Mouse (Mus musculus) hindbrain, embryonic 16.5 days (tissue): Measurements from ENCODE around the gene Oasl1. TPM values are rescaled to one million over a fixed set of nuclear protein-coding genes. Genes with fewer than 3 reads are reported as not detected.

Experiments used
- ATAC-seq: fragments of 200-750 bp; cut with Nextera tagmentation; 2 replicates; pipeline ENCODE4 v1.8.0; 2017; ENCODE audit warnings: moderate TSS enrichment, moderate library complexity
- H3K27ac ChIP-seq: fragments of 300-500 bp; sonication (generic); 2 replicates; pipeline ENCODE4 v1.5.1; 2014; ENCODE audit warnings: low read depth, mild to moderate bottlenecking, control low read depth, low read length, moderate library complexity
- H3K27me3 ChIP-seq: fragments of 300-500 bp; sonication (generic); replicated peaks from 2 replicates; pipeline ENCODE4 v1.6.1; 2014; ENCODE audit warnings: low read length; ENCODE audit not compliant: control insufficient read depth, insufficient read depth
- H3K36me3 ChIP-seq: fragments of 300-500 bp; sonication (generic); 2 replicates; pipeline ENCODE4 v1.6.1; 2014; ENCODE audit warnings: mild to moderate bottlenecking, low read length, moderate library complexity, mixed read lengths; ENCODE audit not compliant: control insufficient read depth, insufficient read depth
- H3K4me1 ChIP-seq: fragments of 300-500 bp; sonication (generic); 2 replicates; pipeline ENCODE4 v1.6.1; 2014; ENCODE audit warnings: low read depth, low read length; ENCODE audit not compliant: control insufficient read depth, insufficient read depth
- H3K4me2 ChIP-seq: fragments of 300-500 bp; sonication (generic); 2 replicates; pipeline ENCODE4 v1.6.1; 2014; ENCODE audit warnings: mild to moderate bottlenecking, low read length, control low read depth, moderate library complexity
- H3K4me3 ChIP-seq: fragments of 300-500 bp; sonication (generic); 2 replicates; pipeline ENCODE4 v1.5.1; 2014; ENCODE audit warnings: mild to moderate bottlenecking, low read length, control low read depth, moderate library complexity
- H3K9ac ChIP-seq: fragments of 300-500 bp; sonication (generic); 2 replicates; pipeline ENCODE4 v1.6.1; 2014; ENCODE audit warnings: low read depth, mild to moderate bottlenecking, control low read depth, low read length, moderate library complexity
- H3K9me3 ChIP-seq: fragments of 300-500 bp; sonication (generic); 2 replicates; pipeline ENCODE4 v1.6.1; 2014; ENCODE audit warnings: mild to moderate bottlenecking, low read length, moderate library complexity; ENCODE audit not compliant: control insufficient read depth
- WGBS: fragments of 180-500 bp; shearing (Covaris S2); extraction: QIAGEN DNeasy Blood & Tissue Kit; methylation state at CpG from one replicate; pipeline ENCODE4 v1.1.7; 2014; 5-methylcytosine and 5-hydroxymethylcytosine counted together
- polyA plus RNA-seq: library from polyadenylated mRNA; unstranded; fragments of >200 nt; fragmentation: Nextera tagmentation; extraction: Ambion mirVana; gene quantifications from 2 replicates; pipeline ENCODE4 v1.2.1, GENCODE M21; 2015

The Oasl1 gene
- polyA plus RNA-seq, 1 experiment from 2014 or later, result 0.31 TPM

- Histone ChIP-seq H3K4me3 (no peak overlapping the region), H3K27ac (no peak overlapping the region), H3K4me1 (no peaks in the 10 kb centered on the region), H3K36me3 (no peaks in the 10 kb centered on the region), H3K27me3 (no peaks in the 10 kb centered on the region), H3K4me2 (no peak overlapping the region), H3K9ac (no peak overlapping the region), H3K9me3 (no peaks in the 10 kb centered on the region)
- no peak for ATAC-seq
- 90% methylated on average over 5 of the region's 5 CpGs for WGBS
Measured at GRCm38 (mm10) chr5:114958069-114958468, 35.0 kb downstream of the Oasl1 start.

DNA sequence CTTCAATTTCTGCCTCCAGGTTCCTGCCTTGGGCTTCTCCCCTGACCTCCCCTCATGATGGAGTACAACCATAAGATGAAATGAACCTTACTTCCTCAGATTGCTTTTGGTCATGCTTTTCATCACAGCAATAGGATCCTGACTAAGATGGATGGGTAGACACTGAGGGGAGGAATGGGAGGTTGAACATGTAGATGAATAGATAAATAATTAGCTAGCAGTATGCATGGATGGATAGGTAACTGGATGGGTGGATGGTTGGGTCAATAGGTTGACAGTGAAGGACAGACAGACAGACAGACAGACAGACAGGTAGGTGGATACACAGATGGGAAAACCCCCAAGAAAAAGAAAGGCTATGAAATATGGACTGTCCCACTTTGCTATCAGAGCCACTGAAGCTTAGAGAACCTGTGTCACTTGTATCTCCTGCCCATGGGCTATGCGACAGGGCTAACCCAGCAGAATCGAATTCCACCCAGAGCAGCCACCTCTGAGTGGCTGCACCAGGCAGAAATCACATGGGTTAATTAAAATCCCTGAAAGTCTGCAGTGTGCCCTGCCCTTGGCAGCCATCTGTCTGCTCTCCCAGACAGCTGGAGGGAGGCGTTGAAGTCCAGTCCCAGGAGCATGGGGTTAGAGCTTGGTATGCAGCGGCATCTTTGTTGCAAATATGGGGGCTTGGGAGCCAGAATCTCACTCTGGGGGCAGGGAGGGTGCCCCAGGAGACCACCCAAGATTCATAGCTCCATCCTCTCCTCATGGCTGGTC lies 38.7 kb downstream of the Oasl1 start:
- no peak overlapping the region for H3K4me3 ChIP-seq
- H3K9ac ChIP-seq, result no peak overlapping the region
- H3K36me3 ChIP-seq, result no peaks in the 10 kb centered on the region
- no peak overlapping the region for H3K4me2 ChIP-seq
- H3K27ac ChIP-seq, result no peak overlapping the region
- no peak for ATAC-seq
- H3K27me3 ChIP-seq, result no peaks in the 10 kb centered on the region
- WGBS, result 27% methylated on average over 4 of the region's 4 CpGs
- H3K4me1 ChIP-seq, result no peaks in the 10 kb centered on the region
- no peaks in the 10 kb centered on the region for H3K9me3 ChIP-seq

DNA sequence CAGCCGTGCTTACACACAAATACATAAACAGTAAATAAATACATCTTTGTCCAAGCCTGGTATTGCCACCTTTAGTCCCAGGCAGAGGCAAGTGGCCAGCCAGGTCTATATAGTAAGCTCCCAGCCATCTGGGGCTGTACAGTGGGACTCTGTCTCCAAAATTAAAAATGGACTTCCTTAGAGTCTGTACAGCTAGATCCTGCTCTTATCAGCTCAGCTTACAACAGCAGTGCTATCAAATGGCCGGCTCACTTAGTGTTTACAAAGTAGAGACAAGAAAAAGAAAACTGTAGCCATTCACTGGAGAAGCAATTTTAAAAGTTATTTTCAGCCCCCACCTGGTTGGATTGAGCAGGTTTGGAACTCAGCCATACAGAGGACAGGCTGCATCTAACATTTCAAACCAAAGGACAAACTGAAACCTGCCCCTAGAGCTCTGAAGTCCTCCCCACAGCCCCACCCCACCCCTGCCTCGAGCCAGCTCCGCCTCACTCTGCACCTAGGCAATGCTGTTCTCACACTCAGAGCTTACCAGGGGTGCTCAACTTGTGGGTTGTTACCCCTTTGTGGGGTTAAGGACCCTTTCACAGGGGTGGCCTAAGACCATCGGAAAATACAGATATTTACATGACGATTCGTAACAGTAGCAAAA lies 41.4 kb downstream of the Oasl1 start:
- WGBS, result 79% methylated on average over 7 of the region's 7 CpGs
- Histone ChIP-seq H3K4me2 (no peak overlapping the region), H3K27me3 (peaks cover 9% of the 10 kb centered on the region), H3K9ac (no peak overlapping the region), H3K27ac (no peak overlapping the region), H3K4me1 (no peaks in the 10 kb centered on the region), H3K4me3 (no peak overlapping the region), H3K36me3 (no peaks in the 10 kb centered on the region), H3K9me3 (no peaks in the 10 kb centered on the region)
- ATAC-seq, result no peak

DNA sequence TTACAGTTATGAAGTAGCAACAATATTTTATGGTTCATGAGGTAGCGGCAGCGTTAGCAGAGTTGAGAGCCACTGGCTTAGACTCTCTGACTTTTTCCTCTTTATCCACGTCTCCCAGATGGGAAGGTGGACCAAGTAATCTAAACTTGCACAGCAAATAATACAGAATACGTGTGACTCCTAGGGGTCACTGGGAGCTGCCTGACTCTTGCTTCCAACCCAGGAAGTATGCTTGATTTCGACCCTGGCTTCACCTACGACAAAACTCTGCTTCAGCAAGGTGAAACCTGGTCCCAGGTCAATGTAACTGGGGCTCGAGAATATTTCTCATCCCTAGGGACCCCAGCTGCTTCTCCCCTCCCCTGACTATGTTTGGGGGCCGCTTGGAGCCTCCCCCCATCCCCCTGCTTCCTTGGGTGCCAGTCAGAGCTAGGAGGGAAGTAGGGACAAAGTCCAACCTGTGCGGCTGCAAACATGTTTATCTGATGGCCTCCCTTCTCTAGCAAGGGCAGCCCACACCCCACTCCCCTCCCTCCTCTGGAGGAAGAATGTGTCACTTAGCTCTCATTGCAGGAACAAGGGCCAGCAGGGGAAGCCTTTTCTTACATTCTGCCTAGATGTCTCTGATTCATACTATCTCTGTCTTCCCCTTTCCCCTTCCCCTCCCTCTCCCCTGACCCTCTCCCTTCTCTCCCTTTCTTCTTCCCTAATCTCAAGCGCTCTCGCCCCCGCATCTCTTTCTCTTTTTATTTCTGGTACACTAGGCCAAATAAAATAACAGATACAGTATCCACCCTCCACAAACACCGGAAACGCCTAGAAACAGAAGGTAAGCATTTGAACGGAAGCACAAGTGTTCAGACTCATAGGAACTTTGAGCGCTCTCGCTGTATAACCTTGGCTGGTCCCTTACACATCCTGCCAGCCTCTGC lies 42.2 kb downstream of the Oasl1 start:
- no peak overlapping the region for H3K27ac ChIP-seq
- no peak for ATAC-seq
- no peak overlapping the region for H3K4me3 ChIP-seq
- no peak overlapping the region for H3K4me2 ChIP-seq
- 72% methylated on average over 17 of the region's 17 CpGs for WGBS
- no peaks in the 10 kb centered on the region for H3K4me1 ChIP-seq
- no peaks in the 10 kb centered on the region for H3K9me3 ChIP-seq
- H3K9ac ChIP-seq, result no peak overlapping the region
- H3K36me3 ChIP-seq, result no peaks in the 10 kb centered on the region
- H3K27me3 ChIP-seq, result peaks cover 10% of the 10 kb centered on the region

DNA sequence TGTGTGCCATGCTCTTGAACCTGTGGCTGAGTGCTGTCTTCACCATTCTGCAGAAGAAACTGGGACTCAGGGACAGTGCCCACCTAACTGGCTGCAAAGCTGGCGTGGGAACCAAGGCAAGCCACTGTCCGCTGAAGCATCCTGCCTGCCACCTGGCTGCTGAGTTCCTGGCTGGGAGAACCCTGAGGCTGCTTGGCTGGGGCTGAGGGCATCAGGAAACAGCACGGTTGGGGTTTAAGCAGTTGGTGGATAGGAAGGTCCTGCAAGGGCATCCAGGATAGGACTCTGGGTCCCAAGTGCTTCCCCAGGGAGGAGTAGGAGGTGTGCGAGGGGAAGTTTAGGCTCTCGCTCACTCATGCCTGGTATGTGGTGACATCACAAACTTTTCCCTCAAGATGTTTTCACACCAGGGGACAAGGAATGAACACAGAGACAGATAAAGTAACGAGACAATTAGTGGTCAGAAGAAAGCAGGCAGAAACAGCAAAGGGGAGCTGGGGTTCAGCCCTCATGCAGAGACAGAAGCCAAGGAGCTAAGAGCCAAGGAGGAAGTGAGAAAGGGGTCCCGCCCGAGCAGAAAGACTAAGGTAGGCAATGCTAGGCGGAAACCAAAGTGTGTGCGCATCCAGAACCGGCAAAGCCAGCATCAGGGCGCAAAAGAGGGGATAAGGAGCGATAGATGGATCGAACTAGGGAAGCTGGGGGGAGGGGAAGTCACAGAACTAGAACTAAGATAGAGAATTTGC lies 44.7 kb downstream of the Oasl1 start:
- Histone ChIP-seq H3K27ac (no peak overlapping the region), H3K9ac (no peak overlapping the region), H3K9me3 (no peaks in the 10 kb centered on the region), H3K27me3 (peaks cover 10% of the 10 kb centered on the region), H3K4me2 (no peak overlapping the region), H3K4me1 (no peaks in the 10 kb centered on the region), H3K4me3 (no peak overlapping the region), H3K36me3 (no peaks in the 10 kb centered on the region)
- ATAC-seq, result no peak
- WGBS, result 33% methylated on average over 14 of the region's 14 CpGs

DNA sequence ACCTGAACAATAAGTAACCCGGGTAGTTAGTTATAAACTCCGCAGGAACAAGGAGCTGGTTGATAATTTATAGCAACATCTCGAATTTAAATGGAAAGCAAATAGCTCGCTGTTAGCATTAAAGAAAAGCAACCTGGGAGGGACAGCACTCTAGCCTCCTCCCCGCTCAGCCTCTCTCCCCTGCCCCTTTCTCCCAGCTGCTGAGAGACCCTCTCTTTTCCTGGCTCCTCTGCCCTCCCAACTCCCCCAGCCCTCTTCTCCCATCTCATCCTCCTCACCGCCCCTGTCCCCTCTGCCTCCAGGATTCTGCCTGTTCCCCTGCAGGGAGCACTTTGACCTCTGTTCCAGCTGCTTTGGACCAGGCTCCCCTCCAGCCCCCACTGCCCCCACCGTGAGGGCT lies 45.6 kb downstream of the Oasl1 start:
- Histone ChIP-seq H3K4me2 (no peak overlapping the region), H3K9me3 (no peaks in the 10 kb centered on the region), H3K9ac (no peak overlapping the region; the same call in 1 of the 2 replicates), H3K27ac (no peak overlapping the region), H3K4me1 (no peaks in the 10 kb centered on the region), H3K4me3 (no peak overlapping the region), H3K27me3 (peaks cover 10% of the 10 kb centered on the region), H3K36me3 (no peaks in the 10 kb centered on the region)
- 15% methylated on average over 7 of the region's 7 CpGs for WGBS
- no peak for ATAC-seq

GRCm38 (mm10) chr5:114969064-114969463 lies 46.0 kb downstream of the Oasl1 start:
- Histone ChIP-seq H3K4me3 (no peak overlapping the region), H3K4me1 (no peaks in the 10 kb centered on the region), H3K9me3 (no peaks in the 10 kb centered on the region), H3K36me3 (no peaks in the 10 kb centered on the region), H3K27ac (no peak overlapping the region), H3K27me3 (peaks cover 10% of the 10 kb centered on the region), H3K4me2 (no peak overlapping the region), H3K9ac (no peak overlapping the region)
- ATAC-seq, result no peak
- WGBS, result 9% methylated on average over 4 of the region's 4 CpGs

DNA sequence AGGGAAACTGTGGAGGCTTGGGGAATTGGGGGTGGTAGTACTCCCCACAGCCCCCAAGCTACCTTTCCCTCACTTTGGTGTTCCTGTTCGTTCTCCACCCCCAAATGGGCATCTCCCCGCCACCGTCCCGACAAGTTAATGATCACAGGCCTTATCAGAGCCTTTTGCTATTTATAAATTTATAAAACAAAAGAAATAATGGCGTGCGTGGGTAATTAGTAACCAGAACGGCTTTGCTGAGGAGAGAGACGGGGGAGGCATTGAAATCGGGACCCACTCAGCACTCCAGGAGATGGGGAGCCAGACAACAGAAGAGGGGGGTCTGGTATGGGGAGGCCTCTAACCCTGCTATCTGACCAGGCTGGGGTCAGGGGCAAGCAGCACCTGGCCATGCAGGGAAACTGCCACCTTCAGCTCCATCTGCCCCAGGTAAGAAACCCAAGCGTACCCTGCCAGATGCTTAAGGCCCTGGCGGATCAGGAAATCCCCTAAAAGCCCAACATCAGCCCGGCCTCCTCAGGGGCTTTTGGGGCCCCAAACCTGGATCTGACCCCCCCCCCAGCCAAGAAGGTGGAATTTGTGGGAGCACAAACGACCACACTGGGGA lies 46.7 kb downstream of the Oasl1 start:
- no peaks in the 10 kb centered on the region for H3K36me3 ChIP-seq
- WGBS, result 57% methylated on average over 13 of the region's 13 CpGs
- H3K27ac ChIP-seq, result no peak overlapping the region
- no peak overlapping the region for H3K4me2 ChIP-seq
- H3K9me3 ChIP-seq, result no peaks in the 10 kb centered on the region
- H3K4me1 ChIP-seq, result no peaks in the 10 kb centered on the region
- no peak overlapping the region for H3K4me3 ChIP-seq
- no peak for ATAC-seq
- H3K9ac ChIP-seq, result no peak overlapping the region
- peaks cover 10% of the 10 kb centered on the region for H3K27me3 ChIP-seq
